Mouse (Mus musculus) neural tube, embryonic 11.5 days (tissue): Measurements from ENCODE around the gene Agpat2. TPM values are rescaled to one million over a fixed set of nuclear protein-coding genes. Genes with fewer than 3 reads are reported as not detected.

Experiments
- ATAC-seq: fragments of 200-750 bp; cut with Nextera tagmentation; 2 replicates; pipeline ENCODE4 v1.8.0; 2017; ENCODE audit warnings: moderate number of reproducible peaks, mild to moderate bottlenecking, moderate TSS enrichment, moderate library complexity; ENCODE audit not compliant: insufficient read depth, low FRiP score, low TSS enrichment
- DNase-seq: peaks from one replicate; pipeline ENCODE4 v3.0.0-alpha.2; 2015; ENCODE audit warnings: low spot score
- H3K27ac ChIP-seq: fragments of 300-500 bp; sonication (generic); 2 replicates; pipeline ENCODE4 v1.5.1; 2014; ENCODE audit warnings: low read depth, mild to moderate bottlenecking, low read length
- H3K27me3 ChIP-seq: fragments of 300-500 bp; sonication (generic); 2 replicates; pipeline ENCODE4 v1.6.1; 2014; ENCODE audit warnings: mild to moderate bottlenecking, low read length, mixed read lengths; ENCODE audit not compliant: control insufficient read depth, insufficient read depth
- H3K36me3 ChIP-seq: fragments of 300-500 bp; sonication (generic); 2 replicates; pipeline ENCODE4 v1.6.1; 2014; ENCODE audit warnings: mild to moderate bottlenecking, low read length, moderate library complexity, mixed read lengths; ENCODE audit not compliant: control insufficient read depth, insufficient read depth
- H3K4me1 ChIP-seq: fragments of 300-500 bp; sonication (generic); 2 replicates; pipeline ENCODE4 v1.6.1; 2014; ENCODE audit warnings: low read length, mixed read lengths; ENCODE audit not compliant: control insufficient read depth, insufficient read depth
- H3K4me2 ChIP-seq: fragments of 300-500 bp; sonication (generic); 2 replicates; pipeline ENCODE4 v1.6.1; 2014; ENCODE audit warnings: low read depth, mild to moderate bottlenecking, moderate library complexity
- H3K4me3 ChIP-seq: fragments of 300-500 bp; sonication (generic); 2 replicates; pipeline ENCODE4 v1.5.1; 2014; ENCODE audit warnings: low read depth, low read length
- H3K9ac ChIP-seq: fragments of 300-500 bp; sonication (generic); 2 replicates; pipeline ENCODE4 v1.6.1; 2014; ENCODE audit warnings: mild to moderate bottlenecking, low read length
- H3K9me3 ChIP-seq: fragments of 300-500 bp; sonication (generic); 2 replicates; pipeline ENCODE4 v1.6.1; 2016; ENCODE audit warnings: low read length; ENCODE audit not compliant: control insufficient read depth
- WGBS: fragments of 180-500 bp; shearing (Covaris S2); extraction: QIAGEN DNeasy Blood & Tissue Kit; methylation state at CpG from one replicate; pipeline ENCODE4 v1.1.7; 2014; 5-methylcytosine and 5-hydroxymethylcytosine counted together
- polyA plus RNA-seq: library from polyadenylated mRNA; unstranded; fragments of >200 nt; fragmentation: Nextera tagmentation; extraction: Ambion mirVana; gene quantifications from 2 replicates; pipeline ENCODE4 v1.2.1, GENCODE M21; 2014

Gene Agpat2
- polyA plus RNA-seq, 1 experiment from 2014 or later = 7.5 TPM

DNA sequence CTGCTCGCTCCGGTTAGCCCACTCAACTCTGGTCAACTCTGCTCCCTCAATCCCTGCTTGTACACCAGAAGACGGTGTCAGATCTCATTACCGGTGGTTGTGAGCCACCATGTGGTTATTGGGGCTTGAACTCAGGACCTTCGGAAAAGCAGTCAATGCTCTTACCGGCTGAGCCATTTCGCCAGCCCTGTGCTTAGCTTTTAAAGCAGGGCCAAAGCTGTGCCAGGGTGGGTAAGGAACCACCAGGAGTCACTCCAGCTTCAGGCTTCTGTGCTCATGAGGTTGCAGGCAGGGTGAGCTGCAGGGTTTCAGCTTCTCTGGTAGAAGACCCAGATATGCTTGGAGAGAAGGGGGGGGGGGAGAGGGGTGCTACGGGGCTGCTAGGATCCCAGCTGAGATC is 1.1 kb upstream of the Agpat2 start:
- H3K4me2 ChIP-seq = no peak overlapping the region
- no peak overlapping the region for H3K4me3 ChIP-seq
- H3K4me1 ChIP-seq = peaks cover 7% of the 10 kb centered on the region; the same call in 1 of the 2 replicates
- WGBS = 78% methylated on average over 8 of the region's 8 CpGs
- H3K27ac ChIP-seq = no peak overlapping the region
- no peak for DNase-seq
- no peaks in the 10 kb centered on the region for H3K9me3 ChIP-seq
- H3K9ac ChIP-seq = no peak overlapping the region
- no peaks in the 10 kb centered on the region for H3K36me3 ChIP-seq
- peaks cover 22% of the 10 kb centered on the region for H3K27me3 ChIP-seq
- ATAC-seq = no peak

DNA sequence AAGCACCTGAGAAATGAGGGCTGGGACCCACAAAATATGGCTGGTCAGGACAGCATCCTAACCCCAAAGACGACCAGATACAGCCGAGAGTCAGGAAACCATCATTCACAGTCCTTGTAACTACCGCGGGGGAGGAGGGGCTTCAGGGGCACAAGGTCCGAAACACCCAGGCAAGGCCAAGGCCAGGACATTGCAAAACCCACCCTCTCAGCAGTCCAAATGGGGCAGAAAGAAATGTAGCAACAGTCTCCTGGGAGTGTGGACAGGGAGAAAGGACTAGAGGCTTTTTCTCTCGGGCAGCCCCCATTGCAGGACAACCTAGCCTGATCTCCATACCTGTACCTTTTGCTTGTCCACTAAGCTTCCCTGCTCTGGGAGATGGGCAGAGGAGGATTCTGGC is 1.1 kb downstream of the Agpat2 start:
- DNase-seq (no peak), ATAC-seq (no peak)
- 16% methylated on average over 6 of the region's 6 CpGs for WGBS
- Histone ChIP-seq H3K27ac (no peak overlapping the region), H3K27me3 (peaks cover 22% of the 10 kb centered on the region), H3K4me1 (peaks cover 7% of the 10 kb centered on the region; the same call in 1 of the 2 replicates), H3K9me3 (no peaks in the 10 kb centered on the region), H3K4me3 (peak overlapping the region; percentile 53), H3K36me3 (no peaks in the 10 kb centered on the region), H3K9ac (peak overlapping the region; percentile 60), H3K4me2 (peak overlapping the region; percentile 81)

DNA sequence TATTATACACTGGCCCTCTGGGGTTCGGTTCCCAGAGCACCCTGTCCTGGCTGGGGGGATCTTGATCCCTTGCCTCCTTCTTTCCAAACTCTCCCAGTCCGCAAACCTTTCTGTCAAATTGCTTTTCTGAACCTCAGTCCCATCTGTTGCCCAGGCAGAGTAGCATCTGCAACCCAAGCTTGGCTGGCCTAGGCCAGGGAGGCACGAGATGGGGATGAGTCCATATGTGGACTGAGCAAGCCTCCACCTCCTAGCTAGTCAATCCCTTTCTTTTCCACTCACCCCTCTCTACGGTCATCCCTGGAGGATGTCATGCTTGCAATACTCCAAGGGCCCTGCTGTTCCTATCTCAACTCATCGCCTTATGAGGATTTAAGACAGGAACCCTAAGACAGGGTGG is 1.6 kb downstream of the Agpat2 start:
- ATAC-seq (no peak), DNase-seq (no peak)
- Histone ChIP-seq H3K27ac (no peak overlapping the region), H3K4me2 (no peak overlapping the region), H3K36me3 (no peaks in the 10 kb centered on the region), H3K9me3 (no peaks in the 10 kb centered on the region), H3K4me1 (peaks cover 7% of the 10 kb centered on the region; the same call in 1 of the 2 replicates), H3K27me3 (peaks cover 22% of the 10 kb centered on the region), H3K9ac (no peak overlapping the region), H3K4me3 (no peak overlapping the region)
- WGBS = 79% methylated on average over 5 of the region's 5 CpGs

DNA sequence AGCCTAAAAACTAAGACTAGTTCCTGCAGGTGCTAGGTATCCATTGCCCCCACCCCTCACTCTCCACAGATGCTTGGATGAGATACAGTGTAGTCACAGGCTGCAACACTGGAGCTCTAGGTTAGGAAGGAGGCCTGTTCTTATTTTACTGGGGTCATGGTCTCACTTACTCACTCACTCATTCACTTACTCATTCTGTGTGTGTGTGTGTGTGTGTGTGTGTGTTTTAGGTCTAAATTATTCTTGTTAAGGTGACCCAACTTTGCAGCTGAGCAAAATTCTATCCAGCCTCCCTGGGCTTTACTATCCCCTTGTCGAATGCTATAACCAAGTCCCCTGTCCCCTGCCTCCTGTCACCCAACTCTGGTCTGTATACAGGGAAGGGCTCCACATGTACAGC is 2.6 kb downstream of the Agpat2 start:
- H3K4me2 ChIP-seq = no peak overlapping the region
- H3K9me3 ChIP-seq = no peaks in the 10 kb centered on the region
- H3K4me1 ChIP-seq = peaks cover 7% of the 10 kb centered on the region; the same call in 1 of the 2 replicates
- no peaks in the 10 kb centered on the region for H3K36me3 ChIP-seq
- peaks cover 22% of the 10 kb centered on the region for H3K27me3 ChIP-seq
- ATAC-seq (no peak), DNase-seq (no peak)
- 74% methylated on average over 1 of the region's 1 CpGs for WGBS
- H3K4me3 ChIP-seq = no peak overlapping the region
- H3K27ac ChIP-seq = no peak overlapping the region
- H3K9ac ChIP-seq = no peak overlapping the region

DNA sequence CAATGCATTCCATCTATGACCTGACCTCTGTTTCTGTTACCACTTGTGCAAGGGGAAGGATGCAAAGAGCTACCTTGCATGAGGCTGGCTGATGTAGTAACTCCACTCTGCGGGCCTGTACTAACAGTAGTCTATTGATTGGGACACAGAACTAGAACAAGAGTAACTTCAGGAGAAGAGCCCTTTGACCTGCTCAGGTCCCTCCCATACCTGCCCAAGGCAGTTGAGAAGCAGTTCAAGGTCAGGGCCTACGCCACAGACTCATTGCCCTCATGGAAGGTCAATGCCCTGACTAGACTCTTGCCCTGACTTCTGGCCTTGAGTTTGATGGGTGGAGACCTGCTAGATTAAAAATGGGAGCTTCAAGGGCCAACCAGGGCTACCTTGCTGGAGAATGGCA is 3.6 kb downstream of the Agpat2 start:
- no peak overlapping the region for H3K4me2 ChIP-seq
- H3K27me3 ChIP-seq = peaks cover 22% of the 10 kb centered on the region
- no peak overlapping the region for H3K27ac ChIP-seq
- no peak for ATAC-seq
- H3K9ac ChIP-seq = no peak overlapping the region
- no peaks in the 10 kb centered on the region for H3K36me3 ChIP-seq
- no peak overlapping the region for H3K4me3 ChIP-seq
- no peak for DNase-seq
- H3K4me1 ChIP-seq = peaks cover 7% of the 10 kb centered on the region; the same call in 1 of the 2 replicates
- 89% methylated on average over 2 of the region's 2 CpGs for WGBS
- H3K9me3 ChIP-seq = no peaks in the 10 kb centered on the region

DNA sequence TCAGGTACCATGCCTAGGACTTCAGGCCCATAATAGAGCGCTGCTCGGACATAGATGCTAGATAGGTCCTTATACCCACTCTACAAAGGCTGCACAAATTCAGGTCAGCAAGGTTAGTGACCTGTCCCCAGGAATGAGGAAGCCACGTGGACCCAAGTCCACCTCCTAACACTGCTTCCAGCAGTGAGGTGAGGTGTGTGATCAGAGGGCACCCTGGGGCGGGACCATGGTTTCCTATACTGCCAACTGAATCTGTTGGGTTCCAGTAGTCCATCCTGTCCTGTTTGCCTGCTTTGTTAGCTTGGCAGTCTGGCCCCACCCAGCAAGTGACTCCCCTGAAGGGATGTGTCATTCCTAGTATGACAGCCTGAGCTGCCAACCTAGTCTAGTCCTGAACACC is 4.3 kb downstream of the Agpat2 start:
- no peak overlapping the region for H3K4me3 ChIP-seq
- peaks cover 7% of the 10 kb centered on the region; the same call in 1 of the 2 replicates for H3K4me1 ChIP-seq
- H3K4me2 ChIP-seq = no peak overlapping the region
- peaks cover 22% of the 10 kb centered on the region for H3K27me3 ChIP-seq
- no peak overlapping the region for H3K9ac ChIP-seq
- peaks cover under 1% of the 10 kb centered on the region; the same call in 1 of the 2 replicates for H3K36me3 ChIP-seq
- no peaks in the 10 kb centered on the region for H3K9me3 ChIP-seq
- WGBS = 84% methylated on average over 4 of the region's 4 CpGs
- DNase-seq (no peak), ATAC-seq (no peak)
- no peak overlapping the region for H3K27ac ChIP-seq

DNA sequence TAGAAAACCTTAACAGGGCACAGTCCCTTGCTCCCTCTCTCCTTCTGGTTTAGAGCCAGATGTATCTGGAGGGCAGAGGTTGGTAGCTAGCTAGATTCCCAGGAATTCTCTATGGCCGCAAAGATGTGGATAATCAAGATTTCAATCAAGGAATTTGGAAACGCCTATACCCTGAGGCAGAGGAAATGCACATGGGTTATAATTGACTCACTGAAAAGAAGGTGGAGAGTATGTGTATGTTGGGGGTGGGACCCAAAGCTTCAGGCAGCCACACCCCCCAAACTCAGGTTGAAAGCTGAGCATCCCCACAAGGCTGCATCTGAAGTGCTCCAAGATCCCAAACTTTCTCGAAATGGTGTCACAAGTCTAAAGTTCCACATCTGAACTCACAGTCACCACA is 5.8 kb downstream of the Agpat2 start:
- Histone ChIP-seq H3K36me3 (peaks cover 2% of the 10 kb centered on the region; the same call in 1 of the 2 replicates), H3K4me2 (no peak overlapping the region), H3K4me3 (no peak overlapping the region), H3K9ac (no peak overlapping the region), H3K9me3 (no peaks in the 10 kb centered on the region), H3K27me3 (peaks cover 10% of the 10 kb centered on the region), H3K4me1 (peaks cover under 1% of the 10 kb centered on the region; the same call in 1 of the 2 replicates), H3K27ac (no peak overlapping the region)
- no peak for ATAC-seq
- 86% methylated on average over 3 of the region's 3 CpGs for WGBS
- no peak for DNase-seq

DNA sequence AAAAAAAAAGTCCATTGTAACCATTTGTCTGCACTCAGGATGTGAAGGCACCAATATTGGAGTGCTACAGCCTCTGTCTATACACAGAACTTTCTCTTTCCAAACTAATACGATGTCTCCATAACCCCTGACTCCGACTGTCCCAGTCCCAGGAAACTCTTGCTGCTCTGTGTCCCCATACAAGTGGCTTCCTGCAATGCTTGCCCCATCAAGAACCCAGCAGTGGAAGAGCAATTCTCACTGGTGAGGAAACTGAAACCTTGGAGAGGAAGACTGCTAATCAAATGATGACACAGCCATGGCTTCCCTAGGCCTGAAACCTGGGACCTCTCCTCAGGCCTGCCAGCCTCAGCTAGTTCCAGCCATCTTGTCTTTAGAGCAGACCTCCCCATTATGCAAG is 6.4 kb downstream of the Agpat2 start:
- H3K4me3 ChIP-seq = no peak overlapping the region
- 90% methylated on average over 2 of the region's 2 CpGs for WGBS
- 0 out of 2 replicates have a peak, but pooled peaks cover 3% of the 10 kb centered on the region for H3K27me3 ChIP-seq
- ATAC-seq (no peak), DNase-seq (no peak)
- H3K9ac ChIP-seq = no peak overlapping the region
- H3K27ac ChIP-seq = no peak overlapping the region
- no peaks in the 10 kb centered on the region for H3K9me3 ChIP-seq
- H3K4me1 ChIP-seq = no peaks in the 10 kb centered on the region
- H3K36me3 ChIP-seq = peaks cover 2% of the 10 kb centered on the region; the same call in 1 of the 2 replicates
- no peak overlapping the region for H3K4me2 ChIP-seq

DNA sequence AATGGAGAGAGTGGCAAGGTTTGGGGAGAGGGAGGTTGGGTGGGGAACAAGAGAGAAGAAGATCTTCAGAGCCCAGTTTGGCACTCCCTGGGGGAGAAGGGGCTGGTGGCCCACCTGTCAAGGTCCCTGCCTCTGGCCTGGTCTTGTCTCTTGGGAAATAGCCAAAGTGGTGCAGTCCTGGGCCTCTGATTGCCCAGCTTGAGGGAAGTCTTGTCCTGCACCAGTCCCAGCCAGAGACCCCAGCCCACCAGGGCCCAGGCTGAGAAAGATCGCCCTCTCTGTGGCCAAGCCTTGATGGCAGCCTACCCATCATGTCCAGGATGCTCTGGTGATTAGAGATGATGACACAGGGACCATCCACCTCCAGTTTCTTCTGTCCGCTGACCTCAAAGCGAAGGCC is 7.3 kb downstream of the Agpat2 start:
- Histone ChIP-seq H3K4me2 (no peak overlapping the region), H3K9me3 (no peaks in the 10 kb centered on the region), H3K9ac (no peak overlapping the region), H3K4me3 (no peak overlapping the region), H3K36me3 (peaks cover 2% of the 10 kb centered on the region; the same call in 1 of the 2 replicates), H3K27ac (no peak overlapping the region), H3K4me1 (no peaks in the 10 kb centered on the region), H3K27me3 (no peaks in the 10 kb centered on the region)
- DNase-seq (no peak), ATAC-seq (no peak)
- 85% methylated on average over 3 of the region's 3 CpGs for WGBS
